Mouse (Mus musculus) CD4-positive, CD25-positive, alpha-beta regulatory T cell, adult 2 months (primary cell): ENCODE results near the gene Gcnt7.

Experiments
- DNase-seq: peaks from one replicate; pipeline ENCODE4 v3.0.0-alpha.2; 2012; ENCODE audit warnings: low read depth, low spot score

Gene Gcnt7

DNA sequence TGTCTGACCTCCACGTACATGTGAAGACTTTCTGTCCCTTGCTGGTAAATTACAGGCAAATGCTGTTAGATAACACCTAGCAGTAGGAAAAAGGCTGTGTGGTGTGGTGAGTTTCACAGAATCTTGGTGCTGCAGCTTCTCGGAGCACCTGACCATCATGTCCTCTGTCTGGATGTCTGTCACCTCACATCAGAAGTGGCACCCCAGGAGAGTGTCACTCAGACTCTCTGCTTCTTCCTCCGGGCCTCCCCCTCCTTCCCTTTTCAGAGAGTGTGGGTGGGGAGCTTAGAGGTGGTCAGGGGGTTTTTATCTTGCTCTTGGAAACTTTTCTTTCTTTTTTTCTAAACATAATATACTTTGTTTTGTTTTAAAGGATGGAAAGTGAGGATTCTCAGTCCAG lies 53.4 kb downstream of the Gcnt7 start:
- peak; percentile 52 for DNase-seq

DNA sequence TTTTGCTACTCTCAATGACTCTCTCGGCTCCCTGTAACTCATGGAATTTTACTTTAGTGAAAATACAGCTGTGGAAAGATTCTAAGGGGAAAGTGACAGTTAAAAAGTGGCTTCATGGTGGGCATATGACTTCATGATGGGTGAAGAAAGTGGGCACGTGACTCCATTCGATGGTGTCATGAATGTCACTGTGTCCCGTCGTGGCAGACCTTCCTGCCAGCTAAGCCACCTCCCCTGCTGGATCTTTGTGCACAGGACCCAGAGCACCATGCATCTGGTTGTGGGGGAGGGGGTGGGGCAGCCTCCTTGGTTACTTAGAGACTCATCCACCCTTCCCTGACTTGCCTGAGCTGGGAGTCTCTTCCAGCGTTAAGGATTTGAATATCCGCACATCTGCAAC lies 54.2 kb downstream of the Gcnt7 start:
- no peak for DNase-seq

DNA sequence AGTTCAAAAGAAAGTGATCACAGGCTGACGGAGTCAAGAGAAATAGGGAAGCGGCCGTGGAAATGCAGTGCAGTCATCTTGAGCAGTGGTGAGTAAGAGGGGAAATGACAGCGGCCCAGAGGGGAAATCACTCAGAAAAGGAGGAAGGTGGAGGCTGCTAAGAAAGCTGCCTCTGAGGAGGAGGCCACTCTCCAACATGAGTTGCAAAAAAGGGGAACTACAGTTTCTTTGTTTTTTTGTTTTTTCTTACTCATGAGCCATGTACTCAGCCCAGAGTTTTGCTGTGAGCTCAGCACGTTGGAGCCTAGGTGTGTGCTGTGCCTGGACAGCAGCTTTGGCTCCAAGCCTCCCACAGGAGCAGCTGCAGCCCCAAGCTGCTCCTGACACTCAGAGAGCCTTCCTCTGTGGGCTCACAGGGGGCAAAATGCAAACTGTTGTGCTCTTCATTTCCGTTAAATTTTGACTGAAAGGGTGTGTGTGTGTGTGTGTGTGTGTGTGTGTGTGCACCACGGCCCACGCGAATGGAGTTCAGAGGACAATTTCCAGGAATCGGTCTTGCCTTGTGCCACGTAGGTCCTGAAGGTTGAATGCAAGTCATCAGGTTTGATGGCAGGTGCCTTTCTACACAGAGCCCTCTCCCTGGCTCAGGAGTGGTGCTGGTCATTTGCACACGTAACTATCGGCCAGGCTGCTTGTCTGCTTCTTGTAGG lies 57.1 kb downstream of the Gcnt7 start:
- peak; percentile 81 for DNase-seq
